Comparison of ENCODE assay signal across 22 mouse cellular contexts in genomic region chr2:25888144-25888543, GRCm38 (mm10). TPM values are rescaled to one million over a fixed set of nuclear protein-coding genes. Genes with fewer than 3 reads are reported as not detected.
DNase-seq lines count a peak whose midpoint lies in the region; ATAC-seq and TF ChIP-seq lines count a peak whose summit lies in the region.
"Had no signal": no experiment of that assay in that cellular context is flagged by ENCODE, and none has a peak within 500 bp of the region (broad histone marks: within the 10 kb centered on the region; RNA-seq: fewer than 3 reads in every experiment).

No protein-coding gene starts in this region.

- H3K27me3 ChIP-seq in hindbrain, embryonic 12.5 days = no peaks in the 10 kb centered on the region
- H3K27me3 ChIP-seq: embryonic facial prominence, embryonic 15.5 days; forebrain, embryonic 13.5 days; kidney, embryonic 15.5 days; neural tube, embryonic 13.5 days had no signal

- no peak overlapping the region for H3K27ac ChIP-seq in gastrocnemius, adult 2 months
- no peak overlapping the region for H3K27ac ChIP-seq in cortical plate, adult 2 months (ENCODE audit: insufficient read depth, low read length)
- no peak overlapping the region for H3K27ac ChIP-seq in hindbrain, embryonic 12.5 days
- H3K27ac ChIP-seq: embryonic facial prominence, embryonic 15.5 days; forebrain, embryonic 13.5 days; kidney, embryonic 15.5 days; macrophage; neural tube, embryonic 13.5 days had no signal

- peak; percentile 54 for TF ChIP-seq CTCF in gastrocnemius, adult 2 months (IDR thresholded peaks at IDR 0.05)
- 0 out of 2 replicates have a peak, but pooled peaks have one; percentile 6 for TF ChIP-seq CTCF in cortical plate, adult 2 months (IDR thresholded peaks at IDR 0.05; ENCODE audit: extremely low read depth, insufficient read depth, low read length)

- intact Hi-C loops in gastrocnemius, adult 2 months (cut with DNase I) = no loop called here
- intact Hi-C loops in left cerebral cortex, postnatal 4 days (cut with DNase I) = no loop called here

- no peaks in the 10 kb centered on the region for H3K4me1 ChIP-seq in cortical plate, adult 2 months (ENCODE audit: control insufficient read depth, insufficient read depth, low read length)
- H3K4me1 ChIP-seq in hindbrain, embryonic 12.5 days = no peaks in the 10 kb centered on the region
- H3K4me1 ChIP-seq: embryonic facial prominence, embryonic 15.5 days; forebrain, embryonic 13.5 days; kidney, embryonic 15.5 days; neural tube, embryonic 13.5 days had no signal

- H3K9ac ChIP-seq in hindbrain, embryonic 12.5 days = no peak overlapping the region
- H3K9ac ChIP-seq: embryonic facial prominence, embryonic 15.5 days; forebrain, embryonic 13.5 days; kidney, embryonic 15.5 days; liver, postnatal 0 days; neural tube, embryonic 13.5 days had no signal

- no peak overlapping the region for H3K4me3 ChIP-seq in gastrocnemius, adult 2 months
- H3K4me3 ChIP-seq in cortical plate, adult 2 months (ENCODE audit: insufficient read depth, low read length) = no peak overlapping the region
- H3K4me3 ChIP-seq in hindbrain, embryonic 12.5 days = no peak overlapping the region
- H3K4me3 ChIP-seq: embryonic facial prominence, embryonic 15.5 days; forebrain, embryonic 13.5 days; kidney, embryonic 15.5 days; neural tube, embryonic 13.5 days had no signal

- no peak for TF ChIP-seq POLR2A in cortical plate, adult 2 months (IDR thresholded peaks at IDR 0.05; ENCODE audit: extremely low read depth, insufficient read depth, low read length)

- no peak for ATAC-seq in hindbrain, embryonic 12.5 days (ENCODE audit: low FRiP score)
- ATAC-seq: forebrain, embryonic 13.5 days; inflammation-experienced regulatory T-cells, adult 6 months; liver, postnatal 0 days had no signal

- 60% methylated on average over 5 of the region's 5 CpGs for WGBS in hindbrain, embryonic 12.5 days

- H3K9me3 ChIP-seq in hindbrain, embryonic 12.5 days (replicated peaks) = no peaks in the 10 kb centered on the region
- H3K9me3 ChIP-seq: embryonic facial prominence, embryonic 15.5 days; forebrain, embryonic 13.5 days; kidney, embryonic 15.5 days; neural tube, embryonic 13.5 days had no signal

- no peaks in the 10 kb centered on the region for H3K36me3 ChIP-seq in hindbrain, embryonic 12.5 days
- H3K36me3 ChIP-seq: embryonic facial prominence, embryonic 15.5 days; kidney, embryonic 15.5 days; neural tube, embryonic 13.5 days had no signal

- DNase-seq in gastrocnemius, adult 2 months = peak; percentile 42
- DNase-seq in gastrocnemius, postnatal 25 days = no peak
- peak; percentile 27 for DNase-seq in left cerebral cortex, postnatal 4 days
- DNase-seq in left cerebral cortex, adult 9 months (ENCODE audit: low spot score in 2 of 2) = no peak
- peak; percentile 37 for DNase-seq in thymus, postnatal 14 days
- no peak for DNase-seq in thymus, postnatal 36 days
- DNase-seq: cerebellum, adult 9-10 months; heart, adult 11 months; liver, postnatal 0 days had no signal

- no peak overlapping the region for H3K4me2 ChIP-seq in hindbrain, embryonic 12.5 days (replicated peaks)
- H3K4me2 ChIP-seq: embryonic facial prominence, embryonic 15.5 days; forebrain, embryonic 13.5 days; kidney, embryonic 15.5 days; midbrain, embryonic 11.5 days; neural tube, embryonic 13.5 days had no signal

RNA-seq across cellular contexts. Expression of gene Kcnt1, which starts 24.6 kb away (rescaled TPM):
- total RNA-seq in gastrocnemius, adult 2 months (2021) = under 1 TPM in 1 of 2 experiments, not detected in 1; 0.05 TPM
- under 1 TPM in 1 of 2 experiments, not detected in 1; 0.27 TPM for total RNA-seq in gastrocnemius, postnatal 25 days (2021)
- total RNA-seq in left cerebral cortex, postnatal 4 days (2021) = 10 to 100 TPM; 62.7 to 81.2 TPM
- polyA plus RNA-seq in cortical plate, adult 2 months (2012; rRNA removed) = 191 and 197 TPM in 2 replicates
- 2.9 and 4.6 TPM in 2 replicates for polyA plus RNA-seq in hindbrain, embryonic 12.5 days (2016; fragmentation: Nextera tagmentation; extraction: Ambion mirVana)
- polyA plus RNA-seq: heart, embryonic 14.5 days; inflammation-experienced regulatory T-cells, adult 6 months; macrophage had no signal

RNA-seq across cellular contexts. Expression of gene Sohlh1, which starts 41.1 kb away (rescaled TPM):
- not detected for total RNA-seq in gastrocnemius, adult 2 months (2021)
- not detected for total RNA-seq in gastrocnemius, postnatal 25 days (2021)
- not detected for total RNA-seq in left cerebral cortex, postnatal 4 days (2021)
- 0.08 TPM in 1 of 2 replicates, not detected in the other for polyA plus RNA-seq in cortical plate, adult 2 months (2012; rRNA removed)
- polyA plus RNA-seq in hindbrain, embryonic 12.5 days (2016; fragmentation: Nextera tagmentation; extraction: Ambion mirVana) = not detected in 2 replicates
- total RNA-seq: layer of hippocampus, adult 8-10 months; left cerebral cortex, adult 8-10 months had no signal
- polyA plus RNA-seq: embryonic facial prominence, embryonic 15.5 days; forebrain, embryonic 13.5 days; heart, embryonic 14.5 days; hindbrain, embryonic 11.5 days; kidney, embryonic 15.5 days; liver, postnatal 0 days; macrophage; midbrain, embryonic 11.5 days; neural tube, embryonic 13.5 days had no signal

Comparison
In these comparisons a context has a peak if more than half of its experiments do, and no peak if none do; other contexts are left out.
1. DNase-seq: peak in gastrocnemius, adult 2 months (single experiment), left cerebral cortex, postnatal 4 days (single experiment) and thymus, postnatal 14 days (single experiment); none in gastrocnemius, postnatal 25 days (single experiment), left cerebral cortex, adult 9 months (0 of 2) and thymus, postnatal 36 days (0 of 2).
2. RNA of gene Kcnt1, which starts 24.6 kb away (total RNA-seq): 62.7 to 81.2 TPM in left cerebral cortex, postnatal 4 days; 0.27 TPM in gastrocnemius, postnatal 25 days and 0.05 TPM in gastrocnemius, adult 2 months; every median in the first group is over 10 times any median in the second.